Mouse (Mus musculus) lung, postnatal 10 days (tissue): ENCODE results near the gene Elfn2.

Experiments
- DNase-seq: peaks from one replicate; pipeline ENCODE4 v3.0.0; 2021

Elfn2 gene

GRCm38 (mm10) chr15:78718290-78719250 lies at the start of gene Elfn2:
TSS of gene Elfn2 (minus strand) at chr15:78718771.
- peak; percentile 24 for DNase-seq

- no peak for DNase-seq
Measured at GRCm38 (mm10) chr15:78763704-78764103, 45.1 kb upstream of the Elfn2 start.

DNA sequence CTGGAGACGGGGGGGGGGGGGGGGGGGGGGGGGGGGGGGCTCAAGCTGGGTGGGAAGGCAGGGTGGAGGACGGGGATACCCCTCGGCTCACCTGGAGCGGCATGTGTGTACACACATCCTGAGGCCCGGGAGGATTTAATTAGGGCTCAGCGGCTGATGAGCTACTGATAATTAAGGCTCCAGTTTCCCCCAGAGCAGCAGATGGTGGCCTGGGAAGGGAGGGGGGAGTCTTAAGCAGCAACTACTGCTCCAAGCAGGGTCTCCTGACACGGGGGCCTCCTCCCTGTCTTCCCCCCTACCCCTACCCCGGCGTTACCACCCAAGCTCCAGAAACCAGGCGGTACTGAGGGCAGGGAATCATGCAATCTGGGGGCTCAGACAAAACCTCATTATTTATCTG lies 44.6 kb upstream of the Elfn2 start:
- DNase-seq: no peak

- no peak for DNase-seq
Measured at GRCm38 (mm10) chr15:78761112-78761511, 42.5 kb upstream of the Elfn2 start.

DNA sequence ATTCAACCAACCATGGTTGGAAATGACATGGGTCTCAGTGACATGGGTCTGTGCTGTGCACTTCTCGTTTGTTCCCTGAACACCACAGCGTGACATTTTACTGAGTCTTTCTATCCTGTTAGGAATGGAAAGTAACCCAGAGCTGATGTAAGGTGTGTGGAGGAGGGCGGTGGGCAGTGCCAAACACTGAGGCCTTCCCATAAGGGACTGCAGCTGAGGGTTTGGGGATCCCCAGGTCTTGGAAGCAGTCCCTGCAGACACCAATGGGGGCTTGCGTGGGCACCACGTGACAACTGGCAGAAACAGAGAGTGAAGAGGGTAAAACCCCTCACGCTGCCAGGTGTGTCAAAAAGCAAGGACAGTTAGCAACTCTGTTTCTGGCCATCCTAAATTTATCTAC lies 39.6 kb upstream of the Elfn2 start:
- DNase-seq: no peak

- no peak for DNase-seq
Measured at GRCm38 (mm10) chr15:78755966-78756725, 37.6 kb upstream of the Elfn2 start.

DNA sequence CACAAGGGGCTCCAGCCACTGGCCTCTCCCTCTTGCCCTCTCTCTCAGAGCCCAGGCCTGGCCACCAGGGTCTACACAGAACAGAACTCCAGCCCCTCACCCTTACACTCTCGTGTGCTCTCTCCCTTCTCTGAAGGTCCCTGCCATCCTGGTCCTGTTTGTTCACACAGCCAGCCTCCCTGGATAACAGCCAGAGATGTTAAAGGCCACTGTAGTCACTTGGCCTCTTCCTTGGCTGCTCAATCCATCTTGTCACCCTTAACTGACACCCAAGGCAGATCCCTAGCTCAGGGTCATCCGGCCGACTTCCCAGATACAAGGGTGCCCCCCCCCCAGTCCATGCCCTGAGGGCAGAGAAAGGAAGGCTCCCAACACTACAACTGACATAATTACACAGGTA lies 36.7 kb upstream of the Elfn2 start:
- no peak for DNase-seq

DNA sequence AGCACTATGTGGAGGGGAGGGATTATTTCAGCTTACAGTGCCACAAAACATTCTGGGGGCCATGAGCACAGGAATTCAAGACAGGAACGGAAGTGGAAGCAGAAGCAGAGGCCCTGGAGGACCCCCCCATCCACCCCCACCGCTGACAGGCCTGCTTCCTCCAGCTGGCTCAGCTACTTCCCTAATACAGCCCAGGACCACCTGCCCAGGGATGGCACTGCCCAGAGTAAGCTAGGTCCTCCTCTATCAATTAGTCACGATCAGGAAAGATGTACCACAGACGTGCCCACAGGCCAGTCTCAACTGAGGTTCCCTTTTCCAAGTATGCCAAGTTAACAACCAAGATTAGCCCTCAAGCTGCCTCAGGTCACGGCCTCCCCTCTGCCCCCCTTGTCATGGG lies 35.6 kb upstream of the Elfn2 start:
- no peak for DNase-seq

DNA sequence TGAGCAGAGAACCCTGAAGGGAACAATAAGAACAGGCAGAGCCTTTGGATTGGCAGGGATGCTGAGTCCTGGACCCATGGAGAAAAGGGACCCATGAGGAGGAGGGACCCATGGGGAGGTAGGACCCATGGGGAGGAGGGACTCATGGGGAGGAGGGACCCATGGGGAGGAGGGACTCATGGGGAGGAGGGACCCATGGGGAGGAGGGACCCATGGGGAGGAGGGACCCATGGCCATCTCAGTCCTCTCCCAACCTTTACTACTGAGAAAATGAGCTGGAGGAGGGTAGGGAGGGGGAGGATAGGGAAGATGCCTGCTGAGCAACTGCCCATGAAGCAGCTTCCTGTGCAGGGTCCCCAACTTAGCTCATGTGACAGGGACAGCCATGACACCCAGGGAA lies 34.4 kb upstream of the Elfn2 start:
- no peak for DNase-seq

GRCm38 (mm10) chr15:78750608-78751350 lies 32.2 kb upstream of the Elfn2 start:
- no peak for DNase-seq

- no peak for DNase-seq
Measured at GRCm38 (mm10) chr15:78749855-78750254, 31.3 kb upstream of the Elfn2 start.

GRCm38 (mm10) chr15:78744206-78744605 lies 25.6 kb upstream of the Elfn2 start:
- peak; percentile 80 for DNase-seq

DNA sequence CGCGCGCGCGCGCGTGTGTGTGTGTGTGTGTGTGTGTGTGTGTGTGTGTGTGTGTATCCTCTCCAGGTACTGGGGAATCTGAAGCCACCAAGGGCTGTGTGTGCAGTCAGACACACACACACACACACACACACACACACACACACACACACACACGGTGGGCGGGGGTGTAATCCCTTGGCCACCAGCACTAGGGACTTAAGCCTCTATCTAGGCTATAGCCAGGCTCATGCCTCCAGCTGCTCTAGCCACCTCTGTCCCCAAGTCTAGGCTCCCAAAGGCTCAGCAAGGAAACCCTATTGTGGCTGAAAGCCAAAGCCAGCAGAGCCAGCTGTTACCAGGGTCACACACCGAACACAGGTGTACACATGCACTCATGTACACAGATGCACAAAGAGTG lies 24.3 kb upstream of the Elfn2 start:
- DNase-seq: no peak

DNA sequence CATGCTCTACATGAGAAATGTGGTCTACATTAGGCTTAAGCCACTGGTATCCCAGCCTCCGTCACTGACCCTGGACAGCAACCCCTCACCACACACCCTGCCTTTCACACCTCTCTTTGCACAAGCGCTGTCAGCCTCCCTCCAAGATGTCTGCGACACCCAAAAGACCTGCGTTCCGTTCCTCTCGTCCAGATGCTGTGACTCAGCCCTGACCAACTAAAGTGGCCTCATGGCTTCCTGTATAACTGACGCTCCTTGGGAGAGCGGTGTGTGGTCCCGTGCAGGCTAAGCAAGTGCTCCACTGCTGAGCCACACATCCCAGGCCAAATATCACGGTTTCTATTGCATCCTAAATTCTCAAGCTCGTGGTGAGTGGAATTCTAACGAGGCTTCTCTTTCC lies 22.1 kb upstream of the Elfn2 start:
- DNase-seq: no peak

GRCm38 (mm10) chr15:78737146-78737545 lies 18.6 kb upstream of the Elfn2 start:
- no peak for DNase-seq

DNA sequence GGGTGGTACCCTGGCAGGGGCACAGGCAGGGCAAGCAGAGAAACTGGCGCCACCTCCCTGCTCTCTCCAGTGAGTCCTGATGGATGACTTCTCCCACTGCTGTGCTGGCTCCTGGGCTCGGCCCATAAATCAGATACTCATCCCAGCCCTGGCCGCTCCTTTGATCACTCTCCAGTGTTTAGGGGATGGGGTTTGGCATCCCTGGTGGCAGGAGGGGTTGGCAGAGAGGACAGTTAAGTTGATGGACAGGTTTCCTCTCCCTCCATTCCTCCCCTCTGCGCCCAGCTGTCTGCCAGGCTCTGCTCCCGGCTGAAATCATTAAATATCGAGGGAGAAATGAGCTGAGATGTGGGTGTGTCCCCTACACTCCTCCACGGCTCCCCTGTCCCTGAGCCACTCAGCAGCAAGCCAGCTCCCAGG lies 18.1 kb upstream of the Elfn2 start:
- no peak for DNase-seq

DNA sequence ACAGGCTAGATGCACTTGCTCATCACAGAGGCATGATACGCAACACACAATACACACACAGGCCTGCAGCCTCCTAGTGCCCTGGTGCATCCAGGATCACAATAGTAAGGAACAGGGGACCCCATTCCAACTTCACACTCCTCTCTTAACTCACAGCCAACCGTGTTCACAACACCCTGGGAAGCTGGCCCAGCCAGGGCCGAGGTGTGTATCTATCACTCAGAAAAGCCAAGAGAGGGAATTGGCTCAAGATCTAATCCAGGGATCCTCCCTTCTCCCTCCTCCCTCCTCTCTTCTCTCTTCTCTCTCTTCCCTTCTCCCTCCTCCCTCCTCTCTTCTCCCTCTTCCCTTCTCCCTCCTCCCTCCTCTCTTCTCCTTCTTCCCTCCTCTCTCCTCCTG lies 17.6 kb upstream of the Elfn2 start:
- no peak for DNase-seq

DNA sequence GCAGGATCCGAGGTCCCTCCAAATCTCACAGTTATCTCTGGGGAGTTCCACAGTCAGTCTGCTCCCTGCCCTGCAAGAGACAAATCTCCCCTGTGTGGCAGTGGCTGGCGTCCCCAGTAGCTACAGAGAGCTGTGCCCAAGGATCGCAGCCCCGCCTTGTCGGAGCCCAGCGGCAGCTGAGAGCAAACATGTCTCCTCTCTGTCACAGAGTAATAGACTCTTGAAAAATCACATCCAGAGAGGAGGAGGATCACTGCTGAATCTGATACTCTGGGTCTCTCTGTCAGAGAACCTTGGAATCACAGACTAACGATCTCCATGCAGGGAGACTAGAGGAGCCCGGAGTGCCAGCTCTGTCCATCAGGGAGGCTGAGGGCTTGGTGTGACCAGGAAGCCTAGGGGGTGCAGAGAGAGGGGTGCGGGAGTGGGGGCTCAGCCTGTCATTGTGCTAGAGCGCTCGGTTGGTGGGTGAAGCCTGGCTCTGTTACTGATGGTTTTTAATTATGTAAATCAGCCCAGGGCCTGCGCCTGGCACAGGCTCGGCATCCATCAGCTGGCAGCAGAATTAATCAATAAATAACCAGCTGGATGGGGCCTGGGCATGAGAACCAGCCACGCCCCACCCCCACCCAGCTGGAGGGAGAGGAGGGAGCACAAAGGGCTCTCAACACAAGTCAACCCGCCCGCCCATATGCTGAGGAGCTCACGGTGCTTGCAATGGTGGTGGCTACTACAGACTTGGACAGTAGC lies 17.0 kb upstream of the Elfn2 start:
- DNase-seq: no peak

- no peak for DNase-seq
Measured at GRCm38 (mm10) chr15:78731830-78732229, 13.3 kb upstream of the Elfn2 start.

DNA sequence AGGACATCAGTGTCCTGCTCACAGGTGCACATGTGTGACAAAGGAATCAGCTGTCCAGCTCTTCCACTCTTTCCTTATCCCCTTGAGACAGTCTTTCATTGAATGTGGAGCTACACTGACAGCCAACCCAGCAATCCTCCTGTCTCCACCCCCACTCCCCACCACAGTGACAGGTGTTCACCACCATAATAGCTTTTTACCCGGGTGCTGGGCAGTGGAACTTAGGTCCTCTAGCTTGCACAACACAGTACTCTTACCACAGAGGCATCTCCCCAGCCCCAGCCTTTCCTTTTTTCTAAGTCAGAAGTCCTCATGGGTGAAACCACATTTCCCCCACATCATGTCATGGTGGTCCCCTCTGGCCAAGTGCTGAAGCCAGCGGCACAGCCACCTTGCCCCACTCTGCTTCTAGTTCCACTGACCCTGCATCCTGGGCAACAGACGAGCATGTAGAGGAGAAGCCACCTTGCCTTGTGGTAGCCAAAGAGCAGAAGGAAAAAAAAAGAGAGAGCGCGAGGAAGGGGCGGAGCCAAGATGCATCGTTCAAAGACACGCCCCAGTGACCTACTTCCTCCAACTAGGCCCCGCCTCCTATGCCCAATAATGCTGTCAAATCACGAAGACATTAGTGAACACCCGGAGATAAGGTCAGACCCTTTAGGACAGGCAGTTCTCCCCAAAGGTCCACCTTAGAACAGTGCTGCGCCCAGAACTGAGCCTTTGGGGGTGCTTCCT lies 11.9 kb upstream of the Elfn2 start:
- no peak for DNase-seq

GRCm38 (mm10) chr15:78726697-78727096 lies 8.1 kb upstream of the Elfn2 start:
- no peak for DNase-seq

- peak; percentile 48 for DNase-seq
Measured at GRCm38 (mm10) chr15:78720532-78720931, 2.0 kb upstream of the Elfn2 start.
